Mouse (Mus musculus): ENCODE results near the gene Ap1b1.

The Ap1b1 gene

DNA sequence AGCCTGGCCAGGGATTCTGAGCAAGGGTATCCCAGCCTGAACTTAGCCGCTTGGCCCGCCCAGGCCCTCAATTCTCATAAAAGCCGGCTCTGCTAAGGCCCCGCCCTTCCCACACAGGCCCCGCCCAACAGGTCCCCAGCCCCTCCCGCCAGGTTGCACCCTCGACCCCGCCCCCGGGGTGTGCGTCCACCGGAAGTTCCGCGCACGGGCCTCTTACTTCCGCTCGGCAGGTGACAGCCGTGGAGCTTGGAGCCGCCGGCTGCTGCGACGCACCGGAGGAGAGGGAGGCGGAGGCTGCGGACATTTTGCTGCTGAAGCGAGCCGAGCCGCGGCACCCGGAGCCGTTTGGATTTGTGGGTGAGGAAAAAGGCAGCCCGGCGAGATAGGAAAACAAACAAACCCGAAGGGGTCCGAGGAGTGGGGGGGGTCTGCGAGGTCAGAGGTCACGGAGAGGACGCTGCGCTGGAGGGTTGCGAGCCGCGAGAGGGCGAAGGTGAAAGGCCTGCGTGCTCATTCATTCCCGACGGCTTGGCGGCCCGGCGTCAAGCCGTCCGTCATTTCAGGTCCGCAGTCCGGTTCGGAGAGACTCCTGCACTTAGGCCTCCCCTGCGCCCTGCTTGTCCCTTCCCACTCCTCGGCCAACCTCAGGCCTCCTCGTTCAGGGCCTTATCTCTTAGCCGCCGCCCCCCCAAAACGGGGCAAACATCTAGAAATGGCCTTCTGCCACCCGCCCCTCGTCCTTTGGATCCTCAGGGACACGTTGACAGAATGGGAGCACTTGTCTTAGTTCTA is at the start of gene Ap1b1:
Gene Ap1b1, plus strand, starts transcription at position 130 of the 792 bp plus-strand sequence.
- peak; percentile 96 to 97 for DNase-seq

DNA sequence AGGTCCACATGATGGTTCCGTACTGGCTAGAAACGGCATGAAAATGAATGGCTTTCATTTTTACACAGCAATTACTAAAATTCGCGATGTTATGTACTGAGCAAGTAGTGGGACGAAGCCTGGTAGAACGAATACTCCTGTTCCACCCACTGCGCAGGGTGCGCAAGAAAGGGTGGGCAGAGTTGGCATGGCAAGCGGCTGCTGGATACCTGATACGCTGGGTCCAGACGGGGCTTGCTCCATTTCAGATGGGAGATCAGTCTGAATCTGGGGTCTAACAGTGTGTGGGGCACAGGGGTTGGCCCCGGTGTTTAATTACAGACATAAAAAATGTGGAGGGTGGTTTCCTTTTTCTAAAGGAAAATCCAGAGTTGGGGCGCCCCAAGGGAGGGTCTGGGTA is 40.1 kb upstream of the Ap1b1 start:
- DNase-seq: no peak

DNA sequence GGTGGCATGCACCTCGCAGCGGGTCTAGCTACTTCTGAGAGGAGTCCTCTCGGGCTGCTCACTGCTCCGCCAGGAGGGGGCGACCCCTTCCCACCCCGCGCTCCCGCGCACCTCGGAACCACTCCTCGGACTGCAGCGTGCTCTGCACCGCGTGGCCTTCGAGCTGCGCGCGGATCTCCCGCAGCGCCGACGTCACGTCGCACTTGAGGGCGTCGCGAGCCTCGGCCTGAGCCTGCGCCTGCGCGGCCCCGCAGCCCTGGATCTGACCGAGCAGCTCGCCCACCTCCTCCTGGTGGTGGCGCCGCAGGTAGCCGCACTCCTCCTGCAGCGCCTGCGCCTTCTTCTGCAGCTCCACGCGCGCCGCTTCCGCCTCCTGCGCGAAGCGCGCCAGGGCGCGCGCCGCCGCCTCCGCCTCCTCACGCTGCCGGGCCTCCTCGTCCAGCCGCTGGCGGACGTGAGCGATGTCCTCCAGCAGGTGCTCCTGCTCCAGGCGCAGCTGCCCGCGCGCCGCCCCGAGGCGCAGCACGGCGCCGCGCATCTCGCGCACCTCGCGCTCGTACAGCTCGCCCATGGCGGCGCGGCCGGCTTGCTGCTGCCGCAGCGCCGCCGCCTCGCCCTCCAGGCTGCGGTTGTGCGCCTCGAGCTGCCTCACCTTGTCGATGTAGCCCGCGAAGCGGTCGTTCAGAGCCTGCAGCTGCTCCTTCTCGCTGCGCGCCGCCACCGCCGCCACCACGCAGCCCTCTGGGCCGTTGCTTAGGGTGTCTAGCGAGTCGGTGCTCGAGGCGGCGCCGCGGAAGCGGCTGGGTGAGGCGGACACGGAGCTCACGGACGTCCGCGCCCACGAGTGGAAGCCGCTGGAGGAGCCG is 39.4 kb upstream of the Ap1b1 start:
- DNase-seq: peak; percentile 75 to 77

DNA sequence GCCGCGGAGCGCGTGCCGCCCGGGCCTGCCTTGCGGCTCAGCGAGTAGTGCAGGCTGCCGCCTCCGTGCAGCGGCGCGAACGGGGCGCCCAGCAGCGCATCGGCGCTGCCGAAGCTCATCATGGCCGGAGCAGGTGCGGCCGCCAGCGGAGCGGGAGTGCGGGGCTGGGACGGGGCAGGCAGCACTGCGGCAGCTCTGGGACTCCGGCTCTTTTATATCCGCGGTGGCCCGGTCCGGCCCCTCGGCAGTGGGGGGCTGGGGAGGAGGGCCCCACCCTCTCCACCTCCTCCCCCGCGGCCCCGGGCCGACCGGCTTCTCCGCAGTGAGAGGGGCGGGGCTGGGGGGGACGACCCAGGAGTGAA is 38.8 kb upstream of the Ap1b1 start, which contains the start of gene Nefh:
Gene Nefh, minus strand, starts transcription at position 252 of the 362 bp plus-strand sequence.
- peak; percentile 35 to 53 for DNase-seq

DNA sequence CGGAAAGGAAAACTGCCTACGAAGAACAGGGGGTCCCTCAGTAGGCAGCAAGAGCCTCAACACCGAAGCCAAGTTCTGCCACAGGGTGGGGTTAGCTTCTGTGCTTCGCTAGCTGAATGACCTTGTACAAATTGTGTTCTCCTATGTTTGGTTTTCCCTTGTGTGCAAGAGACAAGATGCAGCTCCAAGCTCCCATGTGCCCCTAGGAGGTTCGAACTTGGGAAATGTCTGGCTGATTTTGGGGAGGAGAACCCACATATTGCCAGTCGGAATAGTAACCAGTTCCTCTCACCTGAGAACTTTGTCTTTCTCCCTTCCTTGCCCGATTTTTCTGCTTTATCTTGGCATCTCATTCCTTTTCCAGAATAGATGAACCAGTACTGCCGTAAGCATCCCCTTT is 37.8 kb upstream of the Ap1b1 start:
- DNase-seq: no peak

DNA sequence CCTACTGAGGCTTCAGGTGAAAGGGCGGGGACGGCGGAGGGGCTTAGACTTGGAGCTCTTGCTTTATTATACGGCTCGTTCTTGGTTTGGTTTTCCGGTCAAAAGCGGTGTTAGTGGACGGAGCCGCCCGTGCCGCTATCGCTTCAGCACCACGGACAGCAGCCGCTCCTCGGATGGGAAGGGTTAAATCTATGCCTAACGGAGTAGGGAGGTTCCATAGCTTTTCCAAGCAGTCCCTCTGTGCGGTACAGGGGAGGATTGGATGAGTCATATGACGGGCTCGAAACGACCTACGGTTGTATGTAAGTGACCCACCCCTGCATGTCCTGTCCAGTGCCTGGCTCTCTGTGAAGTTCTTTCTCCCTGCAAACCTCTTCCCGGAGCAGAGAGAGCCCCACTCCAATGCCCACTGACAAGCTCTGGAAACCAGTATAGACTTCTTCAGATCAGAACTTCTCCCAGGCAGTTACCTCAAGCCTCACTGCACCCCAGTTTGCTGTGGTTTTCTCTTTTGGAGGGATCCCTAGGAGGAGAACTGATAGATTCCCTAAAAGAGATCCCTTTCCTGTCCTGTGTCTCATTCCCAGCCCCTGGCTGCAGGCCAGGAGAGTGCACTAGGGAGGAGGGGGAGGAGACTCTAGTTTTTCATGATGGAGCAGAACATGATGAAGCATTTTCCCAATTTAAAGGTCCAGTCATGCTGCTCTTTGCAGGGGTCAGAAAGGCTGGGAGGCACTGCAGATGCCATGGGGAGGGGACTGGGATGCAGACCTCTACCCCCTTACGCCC is 37.2 kb upstream of the Ap1b1 start:
- DNase-seq: peak; percentile 43 to 57

DNA sequence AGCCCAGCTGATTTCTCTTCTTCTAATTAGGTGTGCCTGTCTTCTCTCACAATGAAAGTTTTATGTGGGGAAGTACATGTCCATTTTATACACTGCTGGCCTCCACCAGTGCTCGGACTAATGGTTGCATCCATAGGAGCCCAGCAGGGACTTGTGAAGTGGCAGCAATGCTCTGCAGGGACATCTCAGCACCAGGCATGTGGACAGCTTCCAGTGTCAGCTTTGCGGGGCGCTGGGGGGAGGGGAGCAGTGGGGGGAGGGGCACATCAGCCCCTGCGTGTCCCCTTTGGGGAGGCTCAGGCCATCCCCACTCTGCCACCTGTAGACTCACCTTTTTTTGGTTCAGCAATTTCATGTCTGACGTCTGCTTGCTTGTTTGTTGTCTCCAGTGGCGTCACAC is 33.2 kb upstream of the Ap1b1 start:
- DNase-seq: no peak

DNA sequence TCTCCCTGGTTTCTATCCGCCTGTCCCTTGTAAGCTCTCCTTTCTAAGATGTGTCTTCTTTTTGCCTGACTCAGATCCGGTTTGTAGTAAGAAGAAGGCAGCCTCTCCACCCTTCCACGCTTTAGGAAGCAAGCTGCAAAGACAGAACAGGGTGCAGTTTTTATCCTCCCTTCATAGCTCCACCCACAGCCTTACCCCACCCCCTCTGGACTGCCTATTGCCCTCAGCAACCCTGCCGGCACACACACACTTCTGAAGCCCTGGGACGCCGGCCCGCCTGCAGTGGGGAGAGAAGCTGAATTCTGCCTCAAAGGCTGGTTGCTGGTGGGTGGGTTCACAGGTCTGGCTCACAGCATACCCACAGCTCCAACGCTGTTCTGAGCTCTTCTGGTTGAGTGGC is 32.7 kb upstream of the Ap1b1 start:
- DNase-seq: no peak

DNA sequence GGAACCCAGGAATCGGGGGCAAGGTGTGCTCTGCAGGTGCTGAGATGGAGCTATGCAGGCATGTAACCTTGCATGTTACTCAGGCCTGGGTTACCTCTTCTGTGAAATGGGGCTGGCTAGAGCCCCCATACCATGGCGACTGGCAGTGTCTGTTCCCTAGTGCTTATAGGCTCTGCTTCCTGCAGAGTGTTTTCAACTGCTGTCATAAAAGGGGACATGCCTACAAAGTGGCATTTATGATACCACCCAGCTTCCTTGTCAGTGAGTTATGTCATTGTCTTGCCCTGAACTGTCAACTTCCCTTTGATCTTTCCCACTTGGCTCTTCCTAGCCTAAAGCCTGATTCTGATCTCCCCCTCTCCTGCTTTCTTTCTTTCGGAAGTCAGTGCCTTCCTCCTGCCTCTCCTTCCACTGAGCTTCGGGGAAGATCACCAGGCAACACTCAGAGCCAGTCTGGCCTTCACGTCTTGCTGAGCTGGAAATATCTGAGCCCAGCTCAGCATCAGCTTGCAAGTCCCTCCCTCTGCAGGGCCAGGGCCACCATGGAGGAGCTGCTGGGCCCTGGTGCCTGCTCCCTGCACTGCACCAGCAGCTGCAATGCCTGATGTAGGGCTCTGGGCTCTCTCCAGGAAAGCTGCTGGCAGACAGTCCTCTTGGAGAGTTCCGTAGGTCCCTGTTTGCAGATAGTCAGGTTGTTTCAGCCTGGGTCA is 23.4 kb upstream of the Ap1b1 start:
- DNase-seq: no peak

DNA sequence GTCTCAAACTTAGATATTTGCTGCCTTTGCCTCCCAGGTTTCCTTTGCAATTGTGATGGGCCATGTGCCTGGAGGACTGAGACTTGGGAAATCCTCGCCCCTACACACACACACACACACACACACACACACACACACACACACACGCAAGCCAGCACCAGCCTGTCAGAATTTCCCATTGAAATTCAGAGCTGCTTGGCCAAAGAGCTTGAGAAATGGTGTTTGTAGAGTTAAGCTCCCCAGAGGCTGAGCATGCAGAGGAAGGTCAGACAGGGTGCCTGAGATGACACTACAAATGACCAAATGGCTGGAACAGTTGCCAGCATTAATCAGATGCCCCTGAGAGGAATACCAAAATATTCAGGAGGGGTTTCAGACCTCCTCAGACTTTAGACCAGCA is 20.3 kb upstream of the Ap1b1 start:
- no peak for DNase-seq

DNA sequence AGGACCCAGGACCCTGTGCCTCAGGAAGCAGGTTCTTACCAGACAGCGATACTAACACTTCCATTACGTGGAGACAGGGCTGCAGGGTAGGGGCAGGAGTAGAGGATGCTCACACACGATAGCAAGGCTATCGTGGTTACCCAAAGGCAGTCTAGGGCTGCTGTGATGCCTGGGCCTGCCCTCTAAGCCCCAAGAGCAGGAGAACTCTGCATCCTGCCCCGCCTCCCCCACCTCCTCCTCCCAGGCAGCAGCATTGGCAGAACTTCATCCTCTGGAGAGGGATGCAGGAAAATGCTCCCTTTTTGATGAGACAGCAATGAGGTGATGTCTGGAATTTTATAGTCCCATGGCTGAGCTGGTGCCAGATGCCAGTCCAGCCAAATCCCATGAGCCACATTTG is 19.7 kb upstream of the Ap1b1 start:
- no peak for DNase-seq

DNA sequence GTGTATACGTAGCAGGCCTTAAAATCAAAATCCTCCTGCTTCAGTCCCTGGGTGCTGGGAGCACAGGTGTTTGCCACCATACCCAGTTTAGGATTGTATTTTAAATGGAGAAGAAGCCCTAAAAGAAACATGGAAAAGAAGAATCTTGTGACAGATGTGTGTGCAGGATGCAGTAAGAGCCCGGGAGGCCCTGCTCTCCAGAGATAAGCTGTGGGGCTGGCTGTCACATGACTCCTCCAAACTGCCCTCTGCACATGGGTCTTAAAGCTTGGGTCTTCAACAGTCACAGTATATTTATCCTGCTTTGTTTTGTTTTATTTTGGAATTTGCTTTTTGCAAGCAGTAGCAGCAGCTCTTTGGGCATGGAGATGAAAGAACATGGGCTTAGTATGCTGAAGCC is 19.1 kb upstream of the Ap1b1 start:
- no peak for DNase-seq

DNA sequence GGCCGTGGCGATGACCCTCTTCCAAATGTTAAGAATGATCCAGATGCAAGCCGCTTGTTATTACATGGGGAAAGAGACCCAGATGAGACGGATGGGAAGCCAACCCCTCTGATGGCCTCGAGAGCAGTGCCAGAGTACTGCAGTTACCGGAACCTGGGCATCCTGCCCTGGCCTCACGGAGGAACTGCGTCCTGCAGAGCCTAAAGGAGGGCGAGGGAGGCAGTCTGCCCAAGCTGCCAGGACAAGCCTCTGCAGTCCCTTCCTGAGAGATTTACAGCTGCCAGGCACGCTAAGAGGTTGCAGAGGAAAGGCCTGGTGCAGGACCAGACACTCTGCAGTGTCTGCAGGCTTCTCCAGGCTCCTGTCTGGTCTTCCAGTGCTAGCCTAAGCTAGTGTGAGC is 18.2 kb upstream of the Ap1b1 start:
- DNase-seq: peak; percentile 76 to 80

DNA sequence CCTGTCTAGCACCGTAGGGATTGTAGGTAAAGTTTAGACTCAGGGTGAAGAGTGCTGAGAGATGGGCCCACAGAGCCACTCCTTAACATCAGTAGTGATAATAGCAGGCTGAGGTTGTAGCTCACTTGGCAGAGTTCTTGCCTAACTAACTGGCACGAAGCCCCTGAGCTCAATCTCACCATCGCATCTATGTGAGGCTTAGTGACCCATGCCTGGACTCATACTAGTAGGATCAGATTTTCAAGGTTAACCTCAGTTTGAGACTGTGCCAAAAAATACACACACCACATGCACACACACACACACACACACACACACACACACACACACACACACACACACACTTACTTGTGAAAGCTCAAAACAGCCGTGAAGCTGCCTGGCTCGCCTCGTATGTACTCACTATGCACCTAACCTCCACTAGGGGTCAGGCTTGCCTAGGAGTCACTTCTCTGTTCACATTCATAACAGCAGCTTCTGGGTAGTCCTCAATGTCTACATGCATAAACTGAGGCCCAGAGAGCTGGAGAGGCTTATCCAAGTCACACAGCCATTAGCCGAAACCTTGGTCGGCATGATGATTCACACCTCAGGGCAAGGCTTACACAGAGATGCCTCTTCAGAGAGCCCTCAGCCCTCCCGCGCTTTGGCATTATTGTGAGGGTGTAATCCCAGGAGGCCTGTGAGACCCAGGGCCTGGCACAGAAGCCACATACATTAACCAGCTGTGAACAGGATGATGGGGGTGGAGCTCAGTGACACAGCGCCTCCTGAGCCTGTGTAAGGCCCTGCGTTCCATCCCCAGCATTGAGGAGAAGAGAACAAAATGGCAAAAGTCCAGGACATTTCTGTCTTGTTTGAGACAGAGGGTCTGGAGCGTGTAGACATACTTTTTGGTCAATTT is 13.4 kb upstream of the Ap1b1 start:
- DNase-seq: peak; percentile 76 to 83

DNA sequence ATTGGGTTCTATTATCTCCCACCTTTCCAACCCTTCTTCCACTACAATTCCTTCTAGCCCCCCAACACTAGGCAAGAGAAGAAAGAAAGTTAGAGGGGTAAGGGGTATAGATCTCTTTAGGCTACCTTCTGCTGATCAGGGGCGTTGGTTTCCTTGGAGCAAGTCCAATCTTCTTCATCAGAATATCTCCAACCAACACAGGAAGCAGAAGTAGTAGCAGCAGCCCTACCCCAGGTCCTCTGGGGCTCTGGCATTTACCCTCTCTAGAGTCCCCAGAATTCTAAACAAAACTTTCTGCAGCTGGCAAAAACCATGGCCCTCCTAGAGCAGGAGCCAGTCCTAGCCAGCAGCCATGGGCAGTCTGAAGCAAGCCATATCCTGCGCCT is 12.8 kb upstream of the Ap1b1 start:
- DNase-seq: no peak

DNA sequence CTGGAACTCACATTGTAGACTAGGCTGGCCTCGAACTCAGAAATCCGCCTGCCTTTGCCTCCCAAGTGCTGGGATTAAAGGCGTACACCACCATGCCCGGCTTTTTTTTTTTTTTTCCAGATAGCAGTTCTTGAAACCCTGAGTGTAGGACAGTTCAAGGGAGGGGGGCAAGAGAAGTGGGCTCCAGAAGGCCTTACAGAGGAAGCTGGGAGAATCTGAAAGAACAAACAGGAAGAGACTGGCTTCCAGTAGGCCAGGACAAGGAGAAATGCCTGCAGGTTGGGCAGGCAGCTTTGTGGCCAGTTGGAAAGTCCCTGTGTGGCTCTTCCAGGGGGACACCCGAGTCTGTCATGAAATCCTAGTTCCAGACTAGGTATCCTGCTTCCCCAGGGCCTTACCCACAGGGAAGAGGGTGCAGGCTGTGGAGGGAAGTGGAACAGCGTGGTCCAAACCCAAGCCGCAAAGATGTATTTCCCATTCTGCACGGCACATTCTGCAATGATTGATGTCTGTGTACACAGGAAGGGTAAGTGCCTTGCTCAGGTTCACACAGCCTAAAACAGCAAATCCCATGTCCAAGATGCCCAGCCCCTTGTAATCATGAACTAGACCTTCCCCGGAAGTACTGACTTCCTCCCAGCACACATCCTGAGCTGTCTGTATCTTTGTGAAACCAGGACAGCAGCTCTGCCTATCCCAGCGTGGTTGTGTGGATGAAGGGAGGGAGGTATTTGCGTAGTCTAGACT is 12.1 kb upstream of the Ap1b1 start:
- DNase-seq: no peak

DNA sequence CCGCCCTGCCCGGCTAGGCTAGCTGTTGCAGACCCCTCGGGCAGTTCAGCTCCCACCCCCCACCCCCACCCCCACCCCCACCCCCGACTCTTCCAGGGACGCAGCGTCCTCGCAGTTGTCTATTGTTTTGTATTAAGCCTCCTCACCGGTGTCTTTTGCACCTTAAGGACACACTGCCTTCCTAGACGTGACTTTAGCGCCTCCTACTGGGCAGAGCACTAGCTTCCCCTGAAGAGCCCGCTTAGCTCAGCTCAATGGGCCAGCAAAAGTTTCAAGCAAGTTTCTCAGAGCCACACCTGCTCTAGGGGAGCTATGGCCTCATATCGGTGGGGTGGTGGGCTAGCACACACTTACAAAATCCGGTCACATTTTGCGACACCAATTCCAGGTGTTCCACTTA is 11.0 kb upstream of the Ap1b1 start:
- peak; percentile 86 to 91 for DNase-seq

DNA sequence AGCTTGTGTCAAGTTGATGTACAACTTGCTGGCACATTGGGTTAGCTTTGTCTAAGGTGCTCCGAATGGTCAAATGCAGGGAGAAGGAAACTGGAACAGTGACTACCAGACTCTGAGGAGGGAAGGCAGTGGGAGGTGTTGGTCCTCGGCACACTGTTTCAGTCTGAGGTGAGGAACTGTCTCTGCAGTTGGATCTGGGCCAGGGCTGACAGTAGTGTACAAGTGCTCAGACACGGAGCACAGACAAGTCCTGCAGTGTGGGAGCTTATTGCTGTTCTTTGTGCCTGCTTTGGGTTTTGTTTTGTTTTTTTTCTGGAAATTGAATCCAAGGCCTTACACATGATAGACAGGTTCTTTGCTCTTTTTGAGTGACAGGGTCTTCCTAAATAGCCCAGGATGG is 3.6 kb upstream of the Ap1b1 start:
- peak in 1 of 2 experiments; percentile 29 for DNase-seq

DNA sequence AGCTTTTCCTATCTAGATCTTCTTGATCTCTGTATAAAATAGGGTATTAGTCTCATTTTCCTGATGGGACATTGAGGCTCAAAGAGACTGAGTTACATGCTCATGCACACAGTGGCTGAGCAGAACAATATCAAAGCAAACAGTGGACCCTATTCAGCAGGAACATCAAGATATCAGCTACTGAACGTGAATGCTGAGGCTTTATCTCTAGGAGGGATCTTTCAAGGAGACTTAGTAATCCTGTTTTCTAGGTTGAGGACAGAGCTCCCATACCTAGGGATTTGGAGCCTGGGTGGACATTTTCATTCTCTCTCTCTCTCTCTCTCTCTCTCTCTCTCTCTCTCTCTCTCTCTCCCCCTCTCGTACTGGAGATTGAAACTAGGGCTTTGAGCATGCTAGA is 3.1 kb upstream of the Ap1b1 start:
- DNase-seq: no peak

DNA sequence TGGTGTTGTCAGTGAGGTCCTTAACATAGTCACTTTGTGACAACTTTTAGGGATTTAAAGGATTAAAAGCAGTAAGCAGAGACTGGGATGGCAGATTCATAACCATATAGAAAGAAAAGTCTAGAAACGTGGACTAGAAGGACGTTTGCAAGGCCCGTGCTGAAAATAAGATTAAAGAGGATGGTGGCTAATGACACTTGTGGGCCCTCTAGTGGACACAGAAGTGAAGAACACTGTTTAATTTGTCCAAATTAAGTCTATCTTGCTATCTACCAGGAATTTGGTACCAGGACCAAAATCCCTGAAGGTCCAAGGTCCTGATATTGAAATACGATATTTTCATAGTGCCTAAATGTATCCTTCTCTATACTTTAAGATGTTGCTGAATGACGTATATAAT is 2.4 kb upstream of the Ap1b1 start:
- DNase-seq: peak; percentile 45 to 71

DNA sequence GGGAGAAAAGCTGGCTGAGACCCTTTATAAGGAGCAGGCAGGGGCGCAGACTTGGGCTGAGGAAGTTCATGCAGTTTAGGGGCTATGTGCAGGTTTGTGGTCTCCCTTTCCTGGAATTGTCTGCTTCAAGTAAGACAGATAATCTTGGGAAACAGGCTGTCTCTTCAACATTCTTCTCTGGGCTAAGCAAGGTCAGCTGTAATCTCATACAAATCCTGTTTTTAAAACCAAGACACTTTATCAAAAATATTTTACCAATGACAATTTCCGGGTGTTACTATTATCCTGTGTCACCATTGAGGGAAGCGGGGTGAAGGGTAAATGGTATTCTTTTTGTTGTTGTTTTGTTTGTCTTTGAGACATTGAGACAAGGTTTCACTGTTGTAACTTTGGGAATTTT is 1.8 kb upstream of the Ap1b1 start:
- no peak for DNase-seq
